9 mouse cellular contexts compared by ENCODE assay signal in the genomic region with DNA sequence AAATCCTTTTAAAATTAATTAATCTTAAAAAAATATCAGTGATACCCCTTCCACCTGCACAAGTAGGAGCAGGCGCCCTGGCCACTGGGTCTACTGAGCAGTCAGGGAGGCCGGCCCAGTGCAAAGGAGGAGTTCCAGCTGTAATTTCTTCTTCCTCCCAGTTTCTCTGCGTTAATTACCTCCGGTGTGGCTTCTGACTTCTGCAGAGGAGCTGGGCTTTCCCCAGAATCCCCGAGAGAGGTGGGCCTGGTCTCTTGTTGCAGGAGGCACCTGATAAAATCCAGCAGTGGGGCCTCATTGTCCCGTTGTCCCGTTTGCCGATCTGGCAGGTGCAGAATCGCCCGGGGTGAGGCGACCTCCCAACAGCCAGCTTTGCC. TPM values are rescaled to one million over a fixed set of nuclear protein-coding genes. Genes with fewer than 3 reads are reported as not detected.
DNase-seq lines count a peak whose midpoint lies in the region; ATAC-seq and TF ChIP-seq lines count a peak whose summit lies in the region.
"Had no signal": no experiment of that assay in that cellular context is flagged by ENCODE, and none has a peak within 500 bp of the region (broad histone marks: within the 10 kb centered on the region; RNA-seq: fewer than 3 reads in every experiment).

No protein-coding gene starts in this region.

- H3K4me3 ChIP-seq in liver, adult 2 months (ENCODE audit: insufficient read depth, low read depth, low read length): peak overlapping the region; percentile 11; the same call in 1 of the 2 replicates
- peak overlapping the region; percentile 13 for H3K4me3 ChIP-seq in embryonic facial prominence, embryonic 14.5 days (ENCODE audit: low read depth, low read length)
- peak overlapping the region; percentile 43 for H3K4me3 ChIP-seq in limb, embryonic 10.5 days
- peak overlapping the region; percentile 45 for H3K4me3 ChIP-seq in small intestine, adult 2 months (ENCODE audit: low read depth, low read length)

- ATAC-seq in embryonic facial prominence, embryonic 14.5 days (ENCODE audit: low read depth): no peak

- no peak overlapping the region for H3K27ac ChIP-seq in liver, adult 2 months (replicated peaks; ENCODE audit: insufficient read depth, low read depth, low read length)
- peak overlapping the region; percentile 66 for H3K27ac ChIP-seq in embryonic facial prominence, embryonic 14.5 days (replicated peaks; ENCODE audit: low read depth, low read length)
- peak overlapping the region; percentile 80 for H3K27ac ChIP-seq in limb, embryonic 10.5 days
- H3K27ac ChIP-seq in small intestine, adult 2 months (ENCODE audit: insufficient read depth, low read depth, low read length): no peak overlapping the region

- TF ChIP-seq POLR2A in liver, adult 2 months (IDR thresholded peaks at IDR 0.05; ENCODE audit: extremely low read depth, insufficient read depth, low read length): no peak
- TF ChIP-seq POLR2A in small intestine, adult 2 months (IDR thresholded peaks at IDR 0.05; ENCODE audit: low read depth, low read length): no peak

- DNase-seq in liver, adult 2 months (ENCODE audit: extremely low read depth, low read depth, low spot score): no peak
- DNase-seq in liver: no peak
- DNase-seq in embryonic facial prominence, embryonic 14.5 days (ENCODE audit: low spot score): peak; percentile 77
- no peak for DNase-seq in limb, embryonic 10.5 days (ENCODE audit: low spot score)
- DNase-seq in left cerebral cortex, adult 11 months (ENCODE audit: low spot score): no peak
- no peak for DNase-seq in adrenal gland, adult (ENCODE audit: inconsistent age in 2 of 2, low spot score in 1 of 2)
- DNase-seq in layer of hippocampus, postnatal 10 days (ENCODE audit: low spot score in 2 of 2): no peak

- H3K27me3 ChIP-seq in liver, adult 2 months (ENCODE audit: control insufficient read depth, insufficient read depth, low read length): no peaks in the 10 kb centered on the region
- H3K27me3 ChIP-seq in embryonic facial prominence, embryonic 14.5 days (replicated peaks; ENCODE audit: control insufficient read depth, insufficient read depth, low read length): no peaks in the 10 kb centered on the region
- peaks cover 62% of the 10 kb centered on the region for H3K27me3 ChIP-seq in limb, embryonic 10.5 days (ENCODE audit: low read depth, poor library complexity, severe bottlenecking)
- H3K27me3 ChIP-seq in small intestine, adult 2 months (ENCODE audit: control insufficient read depth, insufficient read depth, low read length): peaks cover 5% of the 10 kb centered on the region; the same call in 1 of the 2 replicates

- no peaks in the 10 kb centered on the region for H3K79me2 ChIP-seq in liver, adult 2 months (ENCODE audit: control insufficient read depth, insufficient read depth, low read length)

- H3K9me3 ChIP-seq in embryonic facial prominence, embryonic 14.5 days (ENCODE audit: control insufficient read depth, low read length): no peaks in the 10 kb centered on the region
- H3K9me3 ChIP-seq in limb, embryonic 10.5 days (replicated peaks): no peaks in the 10 kb centered on the region

- WGBS in liver, adult 2 months: 26% methylated on average over 11 of the region's 11 CpGs
- WGBS in embryonic facial prominence, embryonic 14.5 days: 7% methylated on average over 11 of the region's 11 CpGs
- WGBS in limb, embryonic 10.5 days: 9% methylated on average over 11 of the region's 11 CpGs
- 6% methylated on average over 11 of the region's 11 CpGs for WGBS in small intestine, adult 2 months

- peaks cover 7% of the 10 kb centered on the region for H3K4me1 ChIP-seq in liver, adult 2 months (ENCODE audit: control insufficient read depth, insufficient read depth, low read length)
- peaks cover 50% of the 10 kb centered on the region for H3K4me1 ChIP-seq in embryonic facial prominence, embryonic 14.5 days (ENCODE audit: control insufficient read depth, insufficient read depth, low read length)
- H3K4me1 ChIP-seq in limb, embryonic 10.5 days: peaks cover 52% of the 10 kb centered on the region
- peaks cover 4% of the 10 kb centered on the region for H3K4me1 ChIP-seq in small intestine, adult 2 months (ENCODE audit: control insufficient read depth, insufficient read depth, insufficient read length, low read length)

- no peak for TF ChIP-seq CTCF in liver, adult 2 months (IDR thresholded peaks at IDR 0.05; ENCODE audit: low read depth, low read length)
- no peak for TF ChIP-seq CTCF in small intestine, adult 2 months (IDR thresholded peaks at IDR 0.05; ENCODE audit: extremely low read depth, insufficient read length, insufficient replicate concordance, low read depth, low read length)

- no peaks in the 10 kb centered on the region for H3K36me3 ChIP-seq in liver, adult 2 months (ENCODE audit: control insufficient read depth, insufficient read depth, low read length)
- no peaks in the 10 kb centered on the region for H3K36me3 ChIP-seq in embryonic facial prominence, embryonic 14.5 days (ENCODE audit: control insufficient read depth, insufficient read depth, low read length)
- H3K36me3 ChIP-seq in limb, embryonic 10.5 days: no peaks in the 10 kb centered on the region
- H3K36me3 ChIP-seq in small intestine, adult 2 months (ENCODE audit: control insufficient read depth, insufficient read depth, low read length): no peaks in the 10 kb centered on the region

- peak overlapping the region; percentile 56 for H3K4me2 ChIP-seq in embryonic facial prominence, embryonic 14.5 days (ENCODE audit: low read depth, low read length)

- H3K9ac ChIP-seq in liver, adult 2 months (ENCODE audit: low read depth, low read length): no peak overlapping the region; the same call in 1 of the 2 replicates
- H3K9ac ChIP-seq in embryonic facial prominence, embryonic 14.5 days (ENCODE audit: low read depth, low read length): peak overlapping the region; percentile 48

RNA-seq across cellular contexts. Expression of a gene that starts 1.9 kb away (rescaled TPM):
- not detected in 2 replicates for total RNA-seq in liver, adult 2 months (2014; rRNA removed)
- not detected in 2 replicates for polyA plus RNA-seq in liver, adult 2 months (2012; rRNA removed)
- polyA plus RNA-seq in embryonic facial prominence, embryonic 14.5 days (2014; fragmentation: Nextera tagmentation; extraction: Ambion mirVana): 0.08 and 0.10 TPM in 2 replicates
- polyA plus RNA-seq in limb, embryonic 10.5 days (2016; fragmentation: Nextera tagmentation; extraction: Ambion mirVana): not detected in 2 replicates
- not detected in 2 replicates for polyA plus RNA-seq in small intestine, adult 2 months (2012; rRNA removed)
- not detected for total RNA-seq in layer of hippocampus, postnatal 10 days (2021)
- polyA plus RNA-seq: large intestine, adult 2 months had no signal

Comparison
In these comparisons a context has a peak if more than half of its experiments do, and no peak if none do; other contexts are left out.
1. H3K27ac ChIP-seq: peak in embryonic facial prominence, embryonic 14.5 days (single experiment) and limb, embryonic 10.5 days (single experiment); none in liver, adult 2 months (single experiment) and small intestine, adult 2 months (single experiment).
2. Peak in every context shown above with its lines, with median percentiles within 50 percentile points of each other: H3K4me3 ChIP-seq.